Mouse (Mus musculus) hindbrain, embryonic 15.5 days (tissue): ENCODE measurements around the gene Frmd4a. TPM values are rescaled to one million over a fixed set of nuclear protein-coding genes. Genes with fewer than 3 reads are reported as not detected.

ENCODE experiments used
- ATAC-seq: fragments of 200-750 bp; cut with Nextera tagmentation; 2 replicates; pipeline ENCODE4 v1.8.0; 2017; ENCODE audit warnings: low read depth, moderate number of reproducible peaks, moderate TSS enrichment; ENCODE audit not compliant: low FRiP score
- H3K27ac ChIP-seq: fragments of 300-500 bp; sonication (generic); replicated peaks from 2 replicates; pipeline ENCODE4 v1.5.1; 2015; ENCODE audit warnings: mild to moderate bottlenecking, inconsistent platforms
- H3K27me3 ChIP-seq: fragments of 300-500 bp; sonication (generic); 2 replicates; pipeline ENCODE4 v1.6.1; 2015; ENCODE audit warnings: control low read depth, inconsistent platforms
- H3K36me3 ChIP-seq: fragments of 300-500 bp; sonication (generic); 2 replicates; pipeline ENCODE4 v1.6.1; 2015; ENCODE audit warnings: control low read depth, inconsistent platforms
- H3K4me1 ChIP-seq: fragments of 300-500 bp; sonication (generic); replicated peaks from 2 replicates; pipeline ENCODE4 v1.6.1; 2015; ENCODE audit warnings: control low read depth, inconsistent platforms
- H3K4me2 ChIP-seq: fragments of 300-500 bp; sonication (generic); 2 replicates; pipeline ENCODE4 v1.6.1; 2015; ENCODE audit warnings: moderate library complexity, mild to moderate bottlenecking, inconsistent platforms
- H3K4me3 ChIP-seq: fragments of 300-500 bp; sonication (generic); 2 replicates; pipeline ENCODE4 v1.5.1; 2015; ENCODE audit warnings: mild to moderate bottlenecking, inconsistent platforms
- H3K9ac ChIP-seq: fragments of 300-500 bp; sonication (generic); 2 replicates; pipeline ENCODE4 v1.6.1; 2015; ENCODE audit warnings: inconsistent platforms
- H3K9me3 ChIP-seq: fragments of 300-500 bp; sonication (generic); 2 replicates; pipeline ENCODE4 v1.6.1; 2016; ENCODE audit warnings: control low read depth, inconsistent platforms
- WGBS: fragments of 180-500 bp; shearing (Covaris S2); methylation state at CpG from one replicate; pipeline ENCODE4 v1.1.7; 2015; 5-methylcytosine and 5-hydroxymethylcytosine counted together
- polyA plus RNA-seq: library from polyadenylated mRNA; unstranded; fragments of >200 nt; fragmentation: Nextera tagmentation; extraction: Ambion mirVana; gene quantifications from 2 replicates; pipeline ENCODE4 v1.2.1, GENCODE M21; 2015

The Frmd4a gene
- polyA plus RNA-seq, 1 experiment from 2014 or later, result 56.1 TPM

GRCm38 (mm10) chr2:4409810-4410433 is 392.4 kb downstream of the Frmd4a start:
- no peaks in the 10 kb centered on the region for H3K36me3 ChIP-seq
- H3K4me3 ChIP-seq, result no peak overlapping the region
- no peak overlapping the region for H3K4me2 ChIP-seq
- no peaks in the 10 kb centered on the region for H3K9me3 ChIP-seq
- H3K27me3 ChIP-seq, result no peaks in the 10 kb centered on the region
- no peak for ATAC-seq
- H3K4me1 ChIP-seq, result peaks cover 80% of the 10 kb centered on the region
- 0 out of 2 replicates have a peak overlapping the region, but pooled peaks have one; percentile 34 for H3K27ac ChIP-seq
- 57% methylated on average over 8 of the region's 8 CpGs for WGBS
- no peak overlapping the region for H3K9ac ChIP-seq

- peak; percentile 61 for ATAC-seq
- 33% methylated on average over 5 of the region's 5 CpGs for WGBS
Measured at GRCm38 (mm10) chr2:4412870-4413595, 395.5 kb downstream of the Frmd4a start.

DNA sequence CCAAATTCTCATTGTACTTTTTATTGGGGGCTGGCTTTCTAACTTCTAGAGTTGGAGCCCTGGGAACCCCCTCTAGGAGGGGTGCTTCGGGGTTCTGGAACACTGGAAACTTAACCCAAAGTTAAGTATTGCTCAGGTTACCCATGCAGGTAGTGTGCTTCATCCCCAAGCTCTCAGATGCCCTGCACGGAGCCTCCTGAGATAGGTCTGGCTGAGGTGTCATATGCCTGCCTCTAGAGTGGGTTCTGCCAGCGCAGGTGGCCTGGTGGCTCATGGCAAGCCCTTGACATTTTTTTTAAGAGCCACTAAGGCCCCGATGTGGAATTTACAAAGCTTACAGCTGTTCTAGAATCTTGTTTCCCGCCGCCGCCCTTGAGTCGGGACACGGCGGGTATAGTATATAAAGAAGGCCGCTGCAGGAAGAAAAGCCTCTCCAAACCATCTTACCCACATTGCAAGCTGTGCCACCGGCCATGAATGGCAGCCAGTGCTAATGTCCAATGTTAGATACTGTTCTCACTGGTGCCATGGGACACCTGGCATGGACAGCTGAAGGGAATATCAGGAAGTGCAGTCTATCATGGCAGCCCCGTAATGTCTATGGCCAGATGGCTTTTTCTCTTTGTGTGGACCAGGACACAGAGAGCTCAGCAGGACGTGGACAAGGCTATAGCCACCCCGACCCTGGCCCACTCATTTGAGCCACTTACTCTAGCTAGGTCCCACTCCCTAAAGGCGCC is 396.2 kb downstream of the Frmd4a start:
- Histone ChIP-seq H3K4me2 (no peak overlapping the region), H3K36me3 (no peaks in the 10 kb centered on the region), H3K9me3 (no peaks in the 10 kb centered on the region), H3K27me3 (no peaks in the 10 kb centered on the region), H3K4me1 (peaks cover 52% of the 10 kb centered on the region), H3K27ac (peak overlapping the region; percentile 45), H3K9ac (no peak overlapping the region), H3K4me3 (no peak overlapping the region)
- 0 out of 2 replicates have a peak, but pooled peaks have one; percentile 10 for ATAC-seq
- WGBS, result 77% methylated on average over 16 of the region's 16 CpGs

More at GRCm38 (mm10) chr2:4412870-4413595, 395.5 kb downstream of the Frmd4a start:
- Histone ChIP-seq H3K9ac (no peak overlapping the region), H3K4me2 (no peak overlapping the region), H3K36me3 (no peaks in the 10 kb centered on the region), H3K4me3 (no peak overlapping the region), H3K27ac (peak overlapping the region; percentile 45), H3K9me3 (no peaks in the 10 kb centered on the region), H3K27me3 (no peaks in the 10 kb centered on the region), H3K4me1 (peaks cover 57% of the 10 kb centered on the region)

DNA sequence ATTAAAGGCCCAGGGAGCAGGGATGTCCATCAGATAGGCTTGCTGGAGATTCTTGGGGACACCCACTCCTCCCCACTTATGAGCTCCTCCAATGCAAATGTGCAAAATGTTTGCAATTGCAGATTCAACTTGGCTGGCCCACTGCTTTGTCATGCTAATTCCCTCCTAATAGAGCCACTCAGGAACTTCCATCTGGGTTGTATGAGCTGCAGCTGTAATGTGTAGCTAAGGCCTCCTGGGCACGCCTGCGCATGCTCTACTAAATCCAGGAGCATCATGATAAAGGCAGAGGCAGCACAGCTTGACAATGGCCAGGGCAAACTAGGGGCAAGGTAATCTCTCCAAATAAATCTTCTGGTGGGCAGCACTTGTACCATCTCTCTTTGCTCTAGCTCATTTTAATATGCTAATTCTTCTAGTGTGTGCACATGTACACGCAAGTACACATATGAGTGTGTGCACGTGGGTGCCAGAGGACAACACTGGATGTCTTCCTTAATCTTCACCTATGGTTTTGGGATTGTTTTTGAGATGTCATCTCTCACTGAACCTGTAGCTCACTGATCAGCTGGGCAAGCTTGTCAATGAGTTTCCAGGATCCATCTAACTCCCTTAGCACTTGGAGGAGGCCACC is 403.3 kb downstream of the Frmd4a start:
- no peak overlapping the region for H3K4me2 ChIP-seq
- no peak overlapping the region for H3K27ac ChIP-seq
- H3K4me3 ChIP-seq, result no peak overlapping the region
- WGBS, result 56% methylated on average over 4 of the region's 4 CpGs
- no peak for ATAC-seq
- H3K9me3 ChIP-seq, result no peaks in the 10 kb centered on the region
- no peaks in the 10 kb centered on the region for H3K27me3 ChIP-seq
- no peaks in the 10 kb centered on the region for H3K36me3 ChIP-seq
- peaks cover 19% of the 10 kb centered on the region for H3K4me1 ChIP-seq
- H3K9ac ChIP-seq, result no peak overlapping the region

DNA sequence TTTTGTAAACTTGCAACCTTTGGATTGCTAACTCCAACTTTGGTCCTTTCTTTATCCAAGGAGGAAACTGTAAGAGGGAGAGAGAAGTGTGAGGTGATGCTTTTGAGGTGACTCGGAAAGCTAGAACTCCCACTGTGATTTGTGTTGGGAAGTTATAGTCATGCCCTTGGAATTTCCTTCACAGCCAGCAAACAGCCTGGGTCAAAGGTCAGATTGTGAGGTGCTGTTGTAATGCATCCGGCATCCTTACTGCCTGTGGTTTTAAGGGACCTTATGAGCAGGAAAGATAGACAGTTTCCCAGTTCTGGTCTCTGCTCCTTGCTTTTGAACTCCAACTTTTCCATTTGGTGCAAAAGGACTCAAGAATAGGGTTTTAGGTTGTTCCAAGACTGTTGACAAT is 404.2 kb downstream of the Frmd4a start:
- Histone ChIP-seq H3K9me3 (no peaks in the 10 kb centered on the region), H3K9ac (no peak overlapping the region), H3K27ac (no peak overlapping the region), H3K4me2 (no peak overlapping the region), H3K4me1 (peaks cover 17% of the 10 kb centered on the region), H3K36me3 (no peaks in the 10 kb centered on the region), H3K4me3 (no peak overlapping the region), H3K27me3 (no peaks in the 10 kb centered on the region)
- WGBS, result 62% methylated on average over 2 of the region's 2 CpGs
- ATAC-seq, result no peak

DNA sequence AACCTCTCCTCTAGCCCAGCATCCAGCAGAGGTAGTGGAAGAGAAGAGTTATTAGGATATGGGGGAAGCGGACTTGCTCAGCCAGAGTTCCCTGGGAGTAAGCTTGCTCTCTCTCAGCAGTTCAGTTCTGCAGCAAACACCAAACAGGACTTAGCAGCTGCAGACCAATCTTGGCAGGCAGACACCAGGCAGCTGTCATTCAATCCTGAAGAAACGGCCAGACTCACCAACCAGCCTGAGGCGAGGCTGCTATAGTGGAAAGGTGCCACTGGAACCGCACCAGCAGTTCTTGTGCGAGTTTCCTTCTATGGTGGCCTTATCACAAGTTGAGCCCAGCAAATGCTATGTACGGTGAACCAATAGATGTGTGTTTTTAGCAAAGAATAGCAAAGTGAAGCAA is 406.4 kb downstream of the Frmd4a start:
- Histone ChIP-seq H3K27ac (no peak overlapping the region), H3K9ac (no peak overlapping the region), H3K27me3 (no peaks in the 10 kb centered on the region), H3K4me1 (peaks cover 16% of the 10 kb centered on the region), H3K4me3 (no peak overlapping the region), H3K9me3 (no peaks in the 10 kb centered on the region), H3K36me3 (no peaks in the 10 kb centered on the region), H3K4me2 (no peak overlapping the region)
- WGBS, result 76% methylated on average over 6 of the region's 6 CpGs
- ATAC-seq, result no peak

- Histone ChIP-seq H3K4me3 (no peak overlapping the region), H3K36me3 (no peaks in the 10 kb centered on the region; the same call in 1 of the 2 replicates), H3K4me2 (no peak overlapping the region), H3K27me3 (no peaks in the 10 kb centered on the region), H3K4me1 (0 out of 2 replicates have a peak, but pooled peaks cover 15% of the 10 kb centered on the region), H3K9me3 (no peaks in the 10 kb centered on the region), H3K9ac (no peak overlapping the region), H3K27ac (no peak overlapping the region)
- ATAC-seq, result no peak
- WGBS, result 50% methylated on average over 7 of the region's 7 CpGs
Measured at GRCm38 (mm10) chr2:4428407-4428855, 410.9 kb downstream of the Frmd4a start.

DNA sequence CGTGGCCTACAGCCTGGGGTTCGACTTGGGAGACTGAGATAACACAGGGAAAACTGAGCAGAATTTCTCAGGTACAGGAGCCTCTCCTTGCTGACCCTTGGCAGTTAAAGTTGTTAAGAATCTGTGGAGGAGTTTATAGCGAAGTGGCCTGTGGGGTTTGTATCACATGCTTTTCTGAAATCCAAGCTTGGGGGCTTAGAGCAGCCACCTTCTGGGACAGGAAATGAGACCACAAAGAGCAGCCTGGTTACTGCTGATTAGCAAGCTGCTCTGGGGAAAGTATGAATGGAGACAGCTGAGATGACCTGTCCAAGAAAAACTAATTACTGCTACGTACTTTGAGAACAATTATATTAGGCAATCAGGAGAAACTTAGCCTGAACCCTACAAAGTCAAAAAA is 415.6 kb downstream of the Frmd4a start:
- Histone ChIP-seq H3K4me1 (peaks cover 47% of the 10 kb centered on the region), H3K27ac (no peak overlapping the region), H3K9ac (no peak overlapping the region), H3K36me3 (no peaks in the 10 kb centered on the region; the same call in 1 of the 2 replicates), H3K4me3 (no peak overlapping the region), H3K4me2 (no peak overlapping the region), H3K9me3 (no peaks in the 10 kb centered on the region), H3K27me3 (no peaks in the 10 kb centered on the region)
- WGBS, result 60% methylated on average over 4 of the region's 4 CpGs
- no peak for ATAC-seq

GRCm38 (mm10) chr2:4435051-4435450 is 417.5 kb downstream of the Frmd4a start:
- Histone ChIP-seq H3K4me1 (peaks cover 54% of the 10 kb centered on the region), H3K36me3 (no peaks in the 10 kb centered on the region; the same call in 1 of the 2 replicates), H3K27me3 (no peaks in the 10 kb centered on the region), H3K9ac (no peak overlapping the region), H3K4me3 (no peak overlapping the region), H3K9me3 (no peaks in the 10 kb centered on the region), H3K4me2 (no peak overlapping the region), H3K27ac (0 out of 2 replicates have a peak overlapping the region, but pooled peaks have one; percentile 82)
- no peak for ATAC-seq
- WGBS, result 74% methylated on average over 8 of the region's 8 CpGs

- H3K27me3 ChIP-seq, result no peaks in the 10 kb centered on the region
- peak; percentile 81 for ATAC-seq
- peak overlapping the region; percentile 26 for H3K4me2 ChIP-seq
- no peak overlapping the region for H3K4me3 ChIP-seq
- peaks cover 59% of the 10 kb centered on the region for H3K4me1 ChIP-seq
- H3K9ac ChIP-seq, result no peak overlapping the region
- H3K36me3 ChIP-seq, result no peaks in the 10 kb centered on the region; the same call in 1 of the 2 replicates
- 18% methylated on average over 19 of the region's 19 CpGs for WGBS
- peak overlapping the region; percentile 82 for H3K27ac ChIP-seq
- no peaks in the 10 kb centered on the region for H3K9me3 ChIP-seq
Measured at GRCm38 (mm10) chr2:4436361-4437231, 419.1 kb downstream of the Frmd4a start.

DNA sequence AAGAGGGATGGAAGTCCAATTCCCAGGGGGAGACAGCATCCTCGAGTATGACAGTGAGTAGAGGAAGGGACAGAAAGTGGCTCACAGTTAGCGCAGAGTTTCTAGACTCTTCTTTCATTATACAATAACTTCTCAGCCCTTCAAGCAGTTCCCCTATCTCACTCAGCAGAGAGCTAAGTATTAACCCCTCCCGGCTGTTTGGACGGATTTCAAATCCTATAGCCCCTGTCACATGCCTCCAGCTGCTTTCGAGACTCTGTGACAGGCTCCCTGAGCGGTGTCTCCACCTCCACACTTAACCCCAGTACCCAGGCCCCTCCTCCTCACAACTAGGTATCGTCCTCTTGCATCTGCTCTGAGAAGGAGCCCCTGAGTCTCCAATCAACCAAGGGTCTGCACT is 421.2 kb downstream of the Frmd4a start:
- Histone ChIP-seq H3K9ac (no peak overlapping the region), H3K9me3 (no peaks in the 10 kb centered on the region), H3K4me1 (peaks cover 58% of the 10 kb centered on the region), H3K4me3 (no peak overlapping the region), H3K27ac (no peak overlapping the region), H3K36me3 (no peaks in the 10 kb centered on the region), H3K27me3 (no peaks in the 10 kb centered on the region), H3K4me2 (no peak overlapping the region)
- ATAC-seq, result no peak
- 55% methylated on average over 7 of the region's 7 CpGs for WGBS
